Mouse (Mus musculus): ENCODE data around the gene Maz.

DNA sequence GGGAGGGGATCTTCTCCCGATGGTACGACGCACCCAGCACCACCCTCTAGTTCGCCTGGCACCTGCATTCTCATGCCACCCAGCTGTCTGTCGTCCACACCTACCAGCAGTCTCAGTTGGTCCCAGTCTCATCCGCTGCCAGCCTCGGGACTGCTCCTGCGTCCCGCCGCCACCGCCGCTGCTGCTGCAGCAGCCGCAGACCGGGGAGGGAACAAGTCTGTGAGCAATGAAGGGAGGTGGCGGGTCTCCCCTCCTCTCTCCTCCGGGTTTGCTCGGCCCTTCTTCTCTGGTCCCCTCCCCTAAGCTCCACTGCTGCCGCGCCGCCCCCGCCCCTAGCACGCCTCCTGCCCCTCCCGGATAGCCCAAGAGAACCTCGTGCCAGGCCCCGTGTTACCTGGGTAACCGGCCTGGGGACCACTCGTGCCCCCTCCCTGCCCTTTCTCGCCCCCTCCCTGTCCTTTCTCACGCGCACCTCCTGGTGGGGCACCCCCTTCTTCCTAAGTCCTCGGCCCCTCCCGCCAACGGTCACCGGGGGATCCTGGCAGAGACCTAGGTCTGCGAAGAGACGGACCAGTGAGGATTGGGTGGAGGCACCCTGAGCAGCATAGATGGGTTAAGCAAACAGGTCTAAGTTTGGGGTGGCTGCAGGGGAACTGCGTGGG, 5.8 kb downstream of the Maz start, which contains the start of the genes Gm42742 and Prrt2:
- TF ChIP-seq CTCF (IDR thresholded peaks at IDR 0.05; ENCODE audit: extremely low read depth, insufficient read depth, low read length) (no peak), POLR2A (IDR thresholded peaks at IDR 0.05; ENCODE audit: extremely low read depth, insufficient read depth, low read length) (peak; percentile 75; the same call in 1 of the 2 replicates)

Data from cortical plate, adult 2 months (tissue).